8 mouse cellular contexts compared by ENCODE assay signal in the genomic region with DNA sequence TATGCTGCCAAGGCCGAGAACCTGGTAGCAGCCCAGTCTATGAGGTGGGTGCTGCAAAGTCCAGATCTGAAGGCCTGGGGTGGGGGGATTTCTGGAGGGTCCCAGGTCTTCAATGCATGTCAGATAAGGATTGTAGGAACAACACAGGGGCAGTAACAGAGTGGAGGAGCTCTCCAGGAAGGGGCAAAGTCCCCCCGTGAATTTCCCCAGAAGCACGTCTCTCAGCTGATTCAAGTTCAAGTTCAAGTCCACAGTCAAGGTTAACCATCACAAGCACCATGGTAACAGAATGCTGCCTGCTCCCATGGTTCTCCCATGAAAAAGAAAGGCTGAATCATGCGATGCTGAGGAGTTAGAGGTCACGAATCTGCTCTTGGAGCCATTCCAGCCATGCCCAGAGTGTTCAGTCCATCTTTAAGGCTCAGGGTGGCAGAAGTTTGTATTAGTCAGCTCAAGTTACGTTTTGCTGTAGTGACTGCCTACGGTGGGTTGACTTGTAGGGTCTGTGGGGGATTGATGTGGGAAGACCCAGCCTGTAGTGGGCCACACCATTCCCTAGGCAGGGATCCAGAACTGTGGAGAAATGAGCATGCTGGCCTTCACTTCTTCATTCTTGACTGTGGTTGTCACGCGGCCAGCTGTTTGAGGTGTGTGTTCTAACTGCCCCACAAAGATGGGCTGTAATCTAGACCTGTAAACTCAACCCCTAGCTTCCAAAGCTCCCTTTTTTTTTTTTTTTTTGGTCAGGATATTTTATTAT. TPM values are rescaled to one million over a fixed set of nuclear protein-coding genes. Genes with fewer than 3 reads are reported as not detected.
DNase-seq lines count a peak whose midpoint lies in the region; ATAC-seq lines count a peak whose summit lies in the region.

No protein-coding gene starts in this region.

- no peaks in the 10 kb centered on the region for H3K36me3 ChIP-seq in forebrain, embryonic 13.5 days (ENCODE audit: poor library complexity, severe bottlenecking)
- H3K36me3 ChIP-seq in forebrain, embryonic 10.5 days (replicated peaks), result no peaks in the 10 kb centered on the region
- H3K36me3 ChIP-seq in neural tube, embryonic 12.5 days, result no peaks in the 10 kb centered on the region
- H3K36me3 ChIP-seq in hindbrain, embryonic 12.5 days, result no peaks in the 10 kb centered on the region
- H3K36me3 ChIP-seq in neural tube, embryonic 15.5 days, result no peaks in the 10 kb centered on the region
- no peaks in the 10 kb centered on the region for H3K36me3 ChIP-seq in heart, embryonic 12.5 days

- 75% methylated on average over 9 of the region's 9 CpGs for WGBS in forebrain, embryonic 13.5 days
- 77% methylated on average over 9 of the region's 9 CpGs for WGBS in forebrain, embryonic 10.5 days
- 74% methylated on average over 9 of the region's 9 CpGs for WGBS in neural tube, embryonic 12.5 days
- 69% methylated on average over 9 of the region's 9 CpGs for WGBS in hindbrain, embryonic 12.5 days
- 71% methylated on average over 9 of the region's 9 CpGs for WGBS in neural tube, embryonic 15.5 days
- WGBS in heart, embryonic 12.5 days, result 70% methylated on average over 9 of the region's 9 CpGs

- ATAC-seq in forebrain, embryonic 13.5 days, result no peak
- ATAC-seq in neural tube, embryonic 12.5 days (ENCODE audit: low FRiP score, low read depth), result 0 out of 2 replicates have a peak, but pooled peaks have one; percentile 26
- no peak; the same call in 1 of the 2 replicates for ATAC-seq in hindbrain, embryonic 12.5 days (ENCODE audit: low FRiP score)
- 0 out of 2 replicates have a peak, but pooled peaks have one; percentile 20 for ATAC-seq in neural tube, embryonic 15.5 days (ENCODE audit: low FRiP score)
- ATAC-seq in heart, embryonic 12.5 days (ENCODE audit: insufficient number of reproducible peaks, low FRiP score), result no peak

- H3K4me1 ChIP-seq in forebrain, embryonic 13.5 days, result no peaks in the 10 kb centered on the region
- no peaks in the 10 kb centered on the region for H3K4me1 ChIP-seq in forebrain, embryonic 10.5 days
- no peaks in the 10 kb centered on the region for H3K4me1 ChIP-seq in neural tube, embryonic 12.5 days
- no peaks in the 10 kb centered on the region for H3K4me1 ChIP-seq in hindbrain, embryonic 12.5 days
- no peaks in the 10 kb centered on the region for H3K4me1 ChIP-seq in neural tube, embryonic 15.5 days
- 0 out of 2 replicates have a peak, but pooled peaks cover 1% of the 10 kb centered on the region for H3K4me1 ChIP-seq in heart, embryonic 12.5 days (replicated peaks)

- H3K27ac ChIP-seq in forebrain, embryonic 13.5 days, result no peak overlapping the region
- no peak overlapping the region for H3K27ac ChIP-seq in forebrain, embryonic 10.5 days
- H3K27ac ChIP-seq in neural tube, embryonic 12.5 days, result no peak overlapping the region
- H3K27ac ChIP-seq in hindbrain, embryonic 12.5 days, result no peak overlapping the region
- H3K27ac ChIP-seq in neural tube, embryonic 15.5 days (replicated peaks), result no peak overlapping the region
- H3K27ac ChIP-seq in heart, embryonic 12.5 days (ENCODE audit: poor library complexity, severe bottlenecking), result no peak overlapping the region

- H3K9me3 ChIP-seq in forebrain, embryonic 13.5 days (replicated peaks), result no peaks in the 10 kb centered on the region
- no peaks in the 10 kb centered on the region for H3K9me3 ChIP-seq in forebrain, embryonic 10.5 days
- no peaks in the 10 kb centered on the region for H3K9me3 ChIP-seq in neural tube, embryonic 12.5 days
- H3K9me3 ChIP-seq in hindbrain, embryonic 12.5 days (replicated peaks), result no peaks in the 10 kb centered on the region
- H3K9me3 ChIP-seq in neural tube, embryonic 15.5 days (replicated peaks), result no peaks in the 10 kb centered on the region
- no peaks in the 10 kb centered on the region for H3K9me3 ChIP-seq in heart, embryonic 12.5 days (replicated peaks)

- H3K9ac ChIP-seq in forebrain, embryonic 13.5 days, result no peak overlapping the region
- no peak overlapping the region for H3K9ac ChIP-seq in neural tube, embryonic 12.5 days
- no peak overlapping the region for H3K9ac ChIP-seq in hindbrain, embryonic 12.5 days
- H3K9ac ChIP-seq in neural tube, embryonic 15.5 days (replicated peaks), result no peak overlapping the region
- no peak overlapping the region for H3K9ac ChIP-seq in heart, embryonic 12.5 days

- no peak overlapping the region for H3K4me3 ChIP-seq in forebrain, embryonic 13.5 days
- no peak overlapping the region for H3K4me3 ChIP-seq in forebrain, embryonic 10.5 days
- no peak overlapping the region for H3K4me3 ChIP-seq in neural tube, embryonic 12.5 days
- no peak overlapping the region for H3K4me3 ChIP-seq in hindbrain, embryonic 12.5 days
- no peak overlapping the region for H3K4me3 ChIP-seq in neural tube, embryonic 15.5 days (replicated peaks)
- H3K4me3 ChIP-seq in heart, embryonic 12.5 days, result no peak overlapping the region

- no peak for DNase-seq in forebrain, embryonic 10.5 days (ENCODE audit: extremely low spot score, low spot score)
- DNase-seq in neural tube, embryonic 10.5 days (ENCODE audit: extremely low spot score, low spot score), result no peak
- DNase-seq in liver, result no peak

- H3K27me3 ChIP-seq in forebrain, embryonic 13.5 days, result no peaks in the 10 kb centered on the region
- no peaks in the 10 kb centered on the region for H3K27me3 ChIP-seq in forebrain, embryonic 10.5 days (ENCODE audit: poor library complexity, severe bottlenecking)
- no peaks in the 10 kb centered on the region for H3K27me3 ChIP-seq in neural tube, embryonic 12.5 days (replicated peaks)
- no peaks in the 10 kb centered on the region for H3K27me3 ChIP-seq in hindbrain, embryonic 12.5 days
- H3K27me3 ChIP-seq in neural tube, embryonic 15.5 days (replicated peaks), result no peaks in the 10 kb centered on the region
- H3K27me3 ChIP-seq in heart, embryonic 12.5 days (replicated peaks), result no peaks in the 10 kb centered on the region

- H3K4me2 ChIP-seq in forebrain, embryonic 13.5 days, result 0 out of 2 replicates have a peak overlapping the region, but pooled peaks have one; percentile 27
- no peak overlapping the region for H3K4me2 ChIP-seq in neural tube, embryonic 12.5 days (replicated peaks)
- 0 out of 2 replicates have a peak overlapping the region, but pooled peaks have one; percentile 8 for H3K4me2 ChIP-seq in hindbrain, embryonic 12.5 days (replicated peaks)
- H3K4me2 ChIP-seq in neural tube, embryonic 15.5 days, result peak overlapping the region; percentile 26
- no peak overlapping the region for H3K4me2 ChIP-seq in heart, embryonic 12.5 days

RNA-seq across cellular contexts. Expression of a gene that starts 24.3 kb away (rescaled TPM):
- 1.6 and 1.8 TPM in 2 replicates for polyA plus RNA-seq in forebrain, embryonic 13.5 days (2015; fragmentation: Nextera tagmentation; extraction: Ambion mirVana)
- 0.90 and 1.5 TPM in 2 replicates for polyA plus RNA-seq in forebrain, embryonic 10.5 days (2016; fragmentation: Nextera tagmentation; extraction: Ambion mirVana)
- polyA plus RNA-seq in neural tube, embryonic 12.5 days (2016; fragmentation: Nextera tagmentation; extraction: Ambion mirVana), result 3.5 and 4.0 TPM in 2 replicates
- 3.4 and 5.6 TPM in 2 replicates for polyA plus RNA-seq in hindbrain, embryonic 12.5 days (2016; fragmentation: Nextera tagmentation; extraction: Ambion mirVana)
- 3.9 and 4.7 TPM in 2 replicates for polyA plus RNA-seq in neural tube, embryonic 15.5 days (2015; fragmentation: Nextera tagmentation; extraction: Ambion mirVana)
- 2.4 and 3.5 TPM in 2 replicates for polyA plus RNA-seq in heart, embryonic 12.5 days (2016; fragmentation: Nextera tagmentation; extraction: Ambion mirVana)

RNA-seq across cellular contexts. Expression of a gene that starts 55.3 kb away (rescaled TPM):
- polyA plus RNA-seq in forebrain, embryonic 13.5 days (2015; fragmentation: Nextera tagmentation; extraction: Ambion mirVana), result 0.61 and 0.82 TPM in 2 replicates
- polyA plus RNA-seq in forebrain, embryonic 10.5 days (2016; fragmentation: Nextera tagmentation; extraction: Ambion mirVana), result 1.4 and 1.7 TPM in 2 replicates
- 1.8 and 2.0 TPM in 2 replicates for polyA plus RNA-seq in neural tube, embryonic 12.5 days (2016; fragmentation: Nextera tagmentation; extraction: Ambion mirVana)
- 1.9 and 2.0 TPM in 2 replicates for polyA plus RNA-seq in hindbrain, embryonic 12.5 days (2016; fragmentation: Nextera tagmentation; extraction: Ambion mirVana)
- polyA plus RNA-seq in neural tube, embryonic 15.5 days (2015; fragmentation: Nextera tagmentation; extraction: Ambion mirVana), result 1.6 and 10.9 TPM in 2 replicates
- polyA plus RNA-seq in heart, embryonic 12.5 days (2016; fragmentation: Nextera tagmentation; extraction: Ambion mirVana), result 1.6 and 1.7 TPM in 2 replicates

Comparison
In these comparisons a context has a peak if more than half of its experiments do, and no peak if none do; other contexts are left out.
1. H3K4me2 ChIP-seq: peak in forebrain, embryonic 13.5 days (single experiment), hindbrain, embryonic 12.5 days (single experiment) and neural tube, embryonic 15.5 days (single experiment); none in neural tube, embryonic 12.5 days (single experiment) and heart, embryonic 12.5 days (single experiment).
2. ATAC-seq: peak in neural tube, embryonic 12.5 days (single experiment) and neural tube, embryonic 15.5 days (single experiment); none in forebrain, embryonic 13.5 days (single experiment), hindbrain, embryonic 12.5 days (single experiment) and heart, embryonic 12.5 days (single experiment).